Mouse (Mus musculus) B cell, adult (primary cell): Measurements from ENCODE around the gene Raver1. TPM values are rescaled to one million over a fixed set of nuclear protein-coding genes. Genes with fewer than 3 reads are reported as not detected.

ENCODE experiments used
- total RNA-seq: library from RNA; stranded (reverse); gene quantifications from 4 replicates; pipeline ENCODE4 v1.2.4, GENCODE M21; 2023; ENCODE audit not compliant: inconsistent age

The Raver1 gene
- 98.7 to 119 TPM (median 109 TPM) in 4 replicates for total RNA-seq

DNA sequence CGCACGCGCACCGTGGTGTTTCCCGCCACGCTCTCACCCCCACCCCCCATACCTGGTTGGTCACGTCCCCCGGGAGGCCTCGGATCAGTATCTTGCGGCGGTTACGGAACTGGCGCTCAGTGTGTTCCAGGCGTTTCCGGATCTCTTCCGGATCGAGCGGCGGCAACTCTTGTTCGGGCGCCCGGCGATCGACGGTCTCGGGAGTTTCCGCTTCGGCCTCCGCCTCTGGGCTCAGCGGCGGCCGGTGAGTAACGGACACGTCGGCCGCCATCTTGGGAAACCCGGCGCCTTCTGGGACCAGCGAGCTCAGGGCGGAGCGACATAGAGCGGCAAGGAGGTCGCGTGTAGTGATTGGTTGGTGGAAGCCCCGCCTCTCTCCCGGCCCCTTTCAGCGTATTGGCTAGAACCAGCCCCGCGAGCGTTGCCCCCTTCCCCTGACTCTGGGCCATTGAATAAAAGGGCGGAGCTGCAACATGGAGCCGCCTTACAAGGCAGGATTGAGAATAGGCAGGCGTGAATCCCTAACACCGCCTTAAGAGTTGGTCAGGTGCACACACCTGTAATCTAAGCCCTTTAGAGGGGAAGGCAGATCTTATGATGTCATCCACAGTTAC lies at the start of gene Raver1, which contains the start of gene Gm38431:
Gene Raver1, minus strand, starts transcription at position 302 of the 614 bp plus-strand sequence.
Gene Gm38431, minus strand, starts transcription at position 291 of the 614 bp plus-strand sequence.

DNA sequence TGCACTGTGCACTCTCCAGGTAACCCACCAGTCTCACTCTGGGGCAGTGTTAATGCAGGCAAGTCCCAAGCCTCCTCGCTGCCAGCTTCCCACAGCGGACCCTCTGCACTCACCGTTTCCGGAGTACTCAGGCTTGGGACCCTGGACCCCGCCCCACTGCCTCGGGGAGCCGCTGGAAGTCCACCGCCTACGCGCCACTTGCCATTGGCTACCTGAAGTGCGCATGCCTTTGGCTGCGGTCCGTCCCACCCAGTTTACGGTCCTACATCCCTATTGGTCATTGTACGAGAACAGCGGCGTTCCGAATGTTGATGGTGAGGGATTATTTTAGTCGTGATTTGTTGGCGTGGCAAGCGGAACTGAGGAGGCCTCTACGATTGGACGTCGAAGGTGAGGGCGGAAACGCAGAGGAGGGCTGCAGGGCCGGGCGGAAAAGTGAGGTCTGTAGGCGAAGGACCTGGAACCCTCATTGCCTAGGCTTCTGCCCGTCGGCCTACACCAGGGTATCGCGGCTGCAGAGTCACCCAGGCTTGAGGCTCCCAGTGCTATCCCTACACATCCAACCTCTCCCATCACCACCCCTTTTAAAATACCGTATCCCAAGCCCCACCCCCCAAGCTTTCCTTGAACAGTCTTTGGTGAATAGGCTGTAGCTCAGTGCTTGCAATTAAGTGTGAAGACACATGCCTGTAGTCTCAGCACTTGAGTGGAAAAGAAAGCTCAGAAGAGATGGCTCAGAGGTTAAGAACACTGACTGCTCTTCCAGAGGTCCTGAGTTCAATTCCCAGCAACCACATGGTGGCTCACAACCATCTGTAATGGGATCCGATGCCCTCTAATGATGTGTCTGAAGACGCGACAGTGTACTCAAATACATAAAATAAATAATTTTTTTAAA lies 39.5 kb upstream of the Raver1 start, which contains the start of gene Tyk2:
Gene Tyk2, minus strand, starts transcription at position 185 of the 898 bp plus-strand sequence.

DNA sequence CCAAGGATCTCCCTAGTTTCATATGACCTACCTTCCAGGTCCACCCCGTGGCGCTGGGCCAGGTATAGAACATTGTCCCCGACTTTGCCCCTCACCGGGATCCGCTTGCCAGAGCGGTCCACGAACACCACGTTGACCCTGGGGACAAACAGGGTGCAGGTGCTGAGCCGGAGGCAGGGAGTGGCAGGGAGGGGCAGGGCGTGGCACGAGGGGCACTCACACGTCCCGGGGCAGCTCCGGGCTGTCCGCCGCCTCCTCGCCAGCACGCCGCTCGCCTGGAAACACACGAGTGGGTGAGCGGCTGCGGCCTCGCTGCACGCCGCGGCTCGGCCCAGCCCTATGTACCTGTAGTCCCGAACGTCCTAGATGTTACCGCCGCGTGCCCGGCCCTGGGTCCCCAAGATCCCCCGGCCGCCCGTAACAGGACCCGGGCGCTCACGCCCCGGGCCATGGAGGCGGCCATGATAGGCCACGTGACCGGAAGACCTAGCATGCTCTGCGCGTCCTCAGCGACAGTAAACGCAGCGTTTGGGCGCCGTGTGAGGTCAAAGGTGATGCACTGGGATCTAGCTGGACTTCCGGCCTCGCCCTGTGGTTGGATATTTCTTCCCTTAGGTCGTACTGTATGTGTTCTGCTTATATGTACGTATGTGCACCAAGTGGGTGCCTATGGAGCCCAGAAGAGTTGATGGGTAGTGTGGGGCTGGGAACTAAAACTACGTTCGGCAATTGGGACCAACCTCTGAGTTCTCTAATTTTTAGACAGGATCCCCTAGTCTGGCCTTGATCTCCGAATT lies 18.6 kb downstream of the Raver1 start, which contains the start of the genes Gm49373 and Fdx1l:
Gene Gm49373, minus strand, starts transcription at position 53 of the 797 bp plus-strand sequence.
Gene Fdx1l, minus strand, starts transcription at position 571 of the 797 bp plus-strand sequence.

GRCm38 (mm10) chr9:21067006-21067684 lies 24.7 kb downstream of the Raver1 start, which contains the start of gene Zglp1:
TSS of gene Zglp1 (minus strand) at chr9:21067093.

DNA sequence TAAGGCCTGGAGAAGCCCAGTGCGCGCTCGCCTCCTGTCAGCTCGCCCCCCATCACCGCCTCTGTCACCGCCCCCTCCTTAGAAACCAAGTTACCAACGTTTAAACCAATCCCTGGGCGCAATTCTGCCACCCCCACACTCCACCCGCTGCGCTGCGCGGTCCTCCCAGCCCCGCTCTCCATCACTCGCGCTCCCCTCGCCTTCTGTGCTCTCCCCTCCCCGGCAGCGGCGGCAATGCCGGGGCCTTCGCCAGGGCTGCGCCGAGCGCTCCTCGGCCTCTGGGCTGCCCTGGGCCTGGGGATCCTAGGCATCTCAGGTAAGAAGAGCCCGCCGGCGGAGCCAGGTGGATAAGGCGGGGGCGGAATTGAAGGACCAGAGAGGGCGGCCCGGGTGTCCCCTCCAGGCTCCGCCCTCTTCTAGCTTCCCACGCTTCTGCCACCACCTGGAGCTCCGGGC lies 59.9 kb downstream of the Raver1 start, which contains the start of gene Icam5:
Gene Icam5, plus strand, starts transcription at position 178 of the 456 bp plus-strand sequence.

DNA sequence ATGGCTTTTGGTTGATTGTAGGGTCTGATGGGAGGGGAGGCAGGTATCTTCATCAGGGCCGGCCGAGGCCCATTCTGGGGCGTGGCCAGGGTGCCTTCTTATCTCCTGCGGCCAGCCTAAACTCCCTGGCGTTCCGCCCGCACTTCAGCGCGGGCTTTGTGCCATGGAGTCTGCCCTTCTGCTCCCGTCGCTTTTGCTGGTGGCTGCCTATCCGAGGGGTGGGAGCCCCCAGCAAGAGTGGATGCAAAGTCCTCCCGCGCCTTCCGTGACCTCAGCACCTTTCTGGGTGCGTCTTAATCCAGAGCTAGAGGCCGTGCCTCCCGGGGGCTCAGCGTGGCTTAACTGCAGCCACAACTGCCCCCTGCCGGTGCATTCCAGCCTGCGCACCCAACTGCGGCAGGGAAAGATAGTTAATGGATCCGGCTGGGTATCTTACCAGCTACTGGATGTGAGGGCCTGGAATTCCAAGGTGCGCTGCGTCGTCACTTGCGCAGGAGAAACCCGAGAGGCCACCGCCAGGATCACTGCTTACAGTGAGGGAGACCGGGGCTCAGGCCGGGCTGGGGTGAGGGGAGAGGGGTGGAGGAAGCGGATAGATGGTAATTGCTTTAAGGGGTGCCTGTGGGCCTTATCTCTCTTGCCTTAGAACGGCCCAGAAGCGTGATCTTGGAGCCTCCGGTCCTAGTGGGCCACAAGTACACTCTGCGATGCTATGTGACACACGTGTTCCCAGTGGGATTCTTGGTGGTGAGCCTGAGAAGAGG lies 62.3 kb downstream of the Raver1 start, which contains the start of gene Icam4:
Gene Icam4, plus strand, starts transcription at position 83 of the 764 bp plus-strand sequence.

Other genes with a start within 250 kb of the Raver1 start
- 47.6 to 54.9 TPM (median 52.4 TPM) in 4 replicates for gene A230050P20Rik, start 223.4 kb downstream of the Raver1 start, total RNA-seq
- gene Angptl6, start 212.3 kb downstream of the Raver1 start, total RNA-seq: 0.83 to 1.2 TPM (median 1.1 TPM) in 4 replicates
- gene Ppan, start 203.8 kb downstream of the Raver1 start, total RNA-seq: 124 to 148 TPM (median 127 TPM) in 4 replicates
- gene Eif3g, start 193.4 kb downstream of the Raver1 start, total RNA-seq: 166 to 189 TPM (median 176 TPM) in 4 replicates
- gene Dnmt1, start 132.1 kb downstream of the Raver1 start, total RNA-seq: 68.8 to 75.8 TPM (median 74.5 TPM) in 4 replicates
- 2.4 to 4.0 TPM (median 3.1 TPM) in 4 replicates for gene S1pr2, start 115.2 kb downstream of the Raver1 start, total RNA-seq
- 51.2 to 61.9 TPM (median 59.0 TPM) in 4 replicates for gene Mrpl4, start 89.3 kb downstream of the Raver1 start, total RNA-seq
- 48.1 to 52.0 TPM (median 49.9 TPM) in 4 replicates for gene Icam1, start 76.0 kb downstream of the Raver1 start, total RNA-seq
- 0.55 TPM in 1 of 4 replicates, not detected in the others for gene Icam4, start 62.6 kb downstream of the Raver1 start, total RNA-seq
- gene Icam5, start 59.9 kb downstream of the Raver1 start, total RNA-seq: not detected in 4 replicates
- not detected in 4 replicates for gene Zglp1, start 24.9 kb downstream of the Raver1 start, total RNA-seq
- 1.2 to 1.4 TPM (median 1.2 TPM) in 4 replicates for gene Gm49373, start 18.9 kb downstream of the Raver1 start, total RNA-seq
- gene Fdx1l, start 18.4 kb downstream of the Raver1 start, total RNA-seq: 27.5 to 34.2 TPM (median 29.9 TPM) in 4 replicates
- gene Gm38431, start within 50 bp of the Raver1 start, total RNA-seq: 5.0 to 9.1 TPM (median 8.3 TPM) in 4 replicates
- gene Tyk2, start 39.2 kb upstream of the Raver1 start, total RNA-seq: 56.6 to 61.0 TPM (median 58.4 TPM) in 4 replicates
- 113 to 130 TPM (median 121 TPM) in 4 replicates for gene Cdc37, start 58.0 kb upstream of the Raver1 start, total RNA-seq
- 9.4 to 14.6 TPM (median 11.2 TPM) in 4 replicates for gene Pde4a, start 73.7 kb upstream of the Raver1 start, total RNA-seq
- gene Keap1, start 147.4 kb upstream of the Raver1 start, total RNA-seq: 27.8 to 30.2 TPM (median 29.4 TPM) in 4 replicates
- gene S1pr5, start 156.4 kb upstream of the Raver1 start, total RNA-seq: 0.21 to 0.66 TPM (median 0.29 TPM) in 3 of 4 replicates, not detected in the other
- gene Atg4d, start 173.3 kb upstream of the Raver1 start, total RNA-seq: 46.2 to 61.6 TPM (median 48.2 TPM) in 4 replicates
- gene Kri1, start 196.0 kb upstream of the Raver1 start, total RNA-seq: 132 to 152 TPM (median 133 TPM) in 4 replicates
- 18.1 to 29.9 TPM (median 23.5 TPM) in 4 replicates for gene Cdkn2d, start 199.4 kb upstream of the Raver1 start, total RNA-seq
- gene Ap1m2, start 220.3 kb upstream of the Raver1 start, total RNA-seq: 2.7 to 3.9 TPM (median 3.0 TPM) in 4 replicates
- gene Slc44a2, start 228.7 kb upstream of the Raver1 start, total RNA-seq: 310 to 343 TPM (median 327 TPM) in 4 replicates